Mouse (Mus musculus): ENCODE measurements at regions not wholly inside any gene's neighbourhood (a gene's known extent, or its start where the extent isn't known, plus 50 kb on each side); places are given as distances from the start of the nearest gene placed in this dataset.

GRCm38 (mm10) chr8:103261236-103261635 lies 475.8 kb upstream of the Cdh11 start:
- Histone ChIP-seq H3K4me1 (ENCODE audit: control insufficient read depth, insufficient read depth, low read length) (no peaks in the 10 kb centered on the region), H3K27ac (ENCODE audit: low read length) (no peak overlapping the region), H3K9ac (replicated peaks; ENCODE audit: low read depth, low read length) (no peak overlapping the region), H3K4me2 (replicated peaks; ENCODE audit: low read depth, low read length) (no peak overlapping the region), H3K4me3 (ENCODE audit: low read depth, low read length) (no peak overlapping the region), H3K9me3 (ENCODE audit: control insufficient read depth, low read depth, low read length) (no peaks in the 10 kb centered on the region), H3K27me3 (ENCODE audit: control insufficient read depth, insufficient read depth, low read length) (no peaks in the 10 kb centered on the region), H3K36me3 (ENCODE audit: control insufficient read depth, insufficient read depth, low read length) (no peaks in the 10 kb centered on the region)
- ATAC-seq (ENCODE audit: insufficient number of reproducible peaks, insufficient read depth, low FRiP score, low read depth) = no peak

- peaks cover 15% of the 10 kb centered on the region for H3K4me1 ChIP-seq (ENCODE audit: control insufficient read depth, insufficient read depth, low read length)
- no peak for ATAC-seq (ENCODE audit: insufficient number of reproducible peaks, insufficient read depth, low FRiP score, low read depth)
- H3K27ac ChIP-seq (ENCODE audit: low read length) = no peak overlapping the region
- no peak overlapping the region for H3K9ac ChIP-seq (replicated peaks; ENCODE audit: low read depth, low read length)
- WGBS = 68% methylated on average over 3 of the region's 3 CpGs
- no peaks in the 10 kb centered on the region for H3K9me3 ChIP-seq (ENCODE audit: control insufficient read depth, low read depth, low read length)
- no peaks in the 10 kb centered on the region for H3K36me3 ChIP-seq (ENCODE audit: control insufficient read depth, insufficient read depth, low read length)
- H3K27me3 ChIP-seq (ENCODE audit: control insufficient read depth, insufficient read depth, low read length) = no peaks in the 10 kb centered on the region
- H3K4me2 ChIP-seq (replicated peaks; ENCODE audit: low read depth, low read length) = no peak overlapping the region
- H3K4me3 ChIP-seq (ENCODE audit: low read depth, low read length) = no peak overlapping the region
Observed at GRCm38 (mm10) chr8:103270035-103270434, 484.6 kb upstream of the Cdh11 start.

GRCm38 (mm10) chr8:103270815-103271553 lies 485.5 kb upstream of the Cdh11 start:
- Histone ChIP-seq H3K9me3 (ENCODE audit: control insufficient read depth, low read depth, low read length) (no peaks in the 10 kb centered on the region), H3K4me1 (ENCODE audit: control insufficient read depth, insufficient read depth, low read length) (peaks cover 15% of the 10 kb centered on the region), H3K27me3 (ENCODE audit: control insufficient read depth, insufficient read depth, low read length) (no peaks in the 10 kb centered on the region), H3K4me3 (ENCODE audit: low read depth, low read length) (no peak overlapping the region), H3K36me3 (ENCODE audit: control insufficient read depth, insufficient read depth, low read length) (no peaks in the 10 kb centered on the region), H3K27ac (ENCODE audit: low read length) (no peak overlapping the region), H3K9ac (replicated peaks; ENCODE audit: low read depth, low read length) (no peak overlapping the region), H3K4me2 (replicated peaks; ENCODE audit: low read depth, low read length) (no peak overlapping the region)
- 58% methylated on average over 9 of the region's 9 CpGs for WGBS
- no peak for ATAC-seq (ENCODE audit: insufficient number of reproducible peaks, insufficient read depth, low FRiP score, low read depth)

- Histone ChIP-seq H3K4me3 (ENCODE audit: low read depth, low read length) (no peak overlapping the region), H3K4me1 (ENCODE audit: control insufficient read depth, insufficient read depth, low read length) (peaks cover 15% of the 10 kb centered on the region), H3K4me2 (replicated peaks; ENCODE audit: low read depth, low read length) (no peak overlapping the region), H3K9me3 (ENCODE audit: control insufficient read depth, low read depth, low read length) (no peaks in the 10 kb centered on the region), H3K36me3 (ENCODE audit: control insufficient read depth, insufficient read depth, low read length) (no peaks in the 10 kb centered on the region), H3K9ac (replicated peaks; ENCODE audit: low read depth, low read length) (no peak overlapping the region), H3K27ac (ENCODE audit: low read length) (peak overlapping the region; percentile 74; the same call in 1 of the 2 replicates), H3K27me3 (ENCODE audit: control insufficient read depth, insufficient read depth, low read length) (no peaks in the 10 kb centered on the region)
- ATAC-seq (ENCODE audit: insufficient number of reproducible peaks, insufficient read depth, low FRiP score, low read depth) = no peak
- WGBS = 24% methylated on average over 5 of the region's 5 CpGs
Observed at GRCm38 (mm10) chr8:103272305-103273079, 487.1 kb upstream of the Cdh11 start.

GRCm38 (mm10) chr8:103273476-103273875 lies 488.0 kb upstream of the Cdh11 start:
- WGBS = 88% methylated on average over 2 of the region's 2 CpGs
- H3K9me3 ChIP-seq (ENCODE audit: control insufficient read depth, low read depth, low read length) = no peaks in the 10 kb centered on the region
- no peak overlapping the region for H3K27ac ChIP-seq (ENCODE audit: low read length)
- H3K4me3 ChIP-seq (ENCODE audit: low read depth, low read length) = no peak overlapping the region
- H3K9ac ChIP-seq (replicated peaks; ENCODE audit: low read depth, low read length) = no peak overlapping the region
- H3K27me3 ChIP-seq (ENCODE audit: control insufficient read depth, insufficient read depth, low read length) = no peaks in the 10 kb centered on the region
- no peak for ATAC-seq (ENCODE audit: insufficient number of reproducible peaks, insufficient read depth, low FRiP score, low read depth)
- H3K36me3 ChIP-seq (ENCODE audit: control insufficient read depth, insufficient read depth, low read length) = no peaks in the 10 kb centered on the region
- no peak overlapping the region for H3K4me2 ChIP-seq (replicated peaks; ENCODE audit: low read depth, low read length)
- peaks cover 15% of the 10 kb centered on the region for H3K4me1 ChIP-seq (ENCODE audit: control insufficient read depth, insufficient read depth, low read length)

- H3K4me1 ChIP-seq (ENCODE audit: control insufficient read depth, insufficient read depth, low read length) = no peaks in the 10 kb centered on the region
- H3K36me3 ChIP-seq (ENCODE audit: control insufficient read depth, insufficient read depth, low read length) = no peaks in the 10 kb centered on the region
- 30% methylated on average over 1 of the region's 1 CpGs for whole genome bisulfite sequencing
- no peak overlapping the region for H3K4me3 ChIP-seq (ENCODE audit: low read depth, low read length)
- no peaks in the 10 kb centered on the region for H3K9me3 ChIP-seq (ENCODE audit: control insufficient read depth, low read depth, low read length)
- H3K4me2 ChIP-seq (replicated peaks; ENCODE audit: low read depth, low read length) = no peak overlapping the region
- ATAC-seq (ENCODE audit: insufficient number of reproducible peaks, insufficient read depth, low FRiP score, low read depth) = no peak
- H3K9ac ChIP-seq (replicated peaks; ENCODE audit: low read depth, low read length) = no peak overlapping the region
- H3K27me3 ChIP-seq (ENCODE audit: control insufficient read depth, insufficient read depth, low read length) = no peaks in the 10 kb centered on the region
- H3K27ac ChIP-seq (ENCODE audit: low read length) = no peak overlapping the region
Observed at GRCm38 (mm10) chr8:103281801-103282200, 496.4 kb upstream of the Cdh11 start.

GRCm38 (mm10) chr8:103288561-103288974 lies 503.1 kb upstream of the Cdh11 start:
- Histone ChIP-seq H3K27ac (ENCODE audit: low read length) (no peak overlapping the region), H3K4me3 (ENCODE audit: low read depth, low read length) (no peak overlapping the region), H3K4me1 (ENCODE audit: control insufficient read depth, insufficient read depth, low read length) (0 out of 2 replicates have a peak, but pooled peaks cover 4% of the 10 kb centered on the region), H3K36me3 (ENCODE audit: control insufficient read depth, insufficient read depth, low read length) (no peaks in the 10 kb centered on the region), H3K9ac (replicated peaks; ENCODE audit: low read depth, low read length) (no peak overlapping the region), H3K9me3 (ENCODE audit: control insufficient read depth, low read depth, low read length) (no peaks in the 10 kb centered on the region), H3K4me2 (replicated peaks; ENCODE audit: low read depth, low read length) (no peak overlapping the region), H3K27me3 (ENCODE audit: control insufficient read depth, insufficient read depth, low read length) (no peaks in the 10 kb centered on the region)
- 61% methylated on average over 12 of the region's 12 CpGs for WGBS
- ATAC-seq (ENCODE audit: insufficient number of reproducible peaks, insufficient read depth, low FRiP score, low read depth) = no peak

GRCm38 (mm10) chr8:103292896-103293295 lies 507.5 kb upstream of the Cdh11 start:
- Histone ChIP-seq H3K27ac (ENCODE audit: low read length) (no peak overlapping the region), H3K4me3 (ENCODE audit: low read depth, low read length) (no peak overlapping the region), H3K9me3 (ENCODE audit: control insufficient read depth, low read depth, low read length) (no peaks in the 10 kb centered on the region), H3K4me1 (ENCODE audit: control insufficient read depth, insufficient read depth, low read length) (0 out of 2 replicates have a peak, but pooled peaks cover 4% of the 10 kb centered on the region), H3K36me3 (ENCODE audit: control insufficient read depth, insufficient read depth, low read length) (no peaks in the 10 kb centered on the region), H3K9ac (replicated peaks; ENCODE audit: low read depth, low read length) (no peak overlapping the region), H3K4me2 (replicated peaks; ENCODE audit: low read depth, low read length) (no peak overlapping the region), H3K27me3 (ENCODE audit: control insufficient read depth, insufficient read depth, low read length) (no peaks in the 10 kb centered on the region)
- WGBS = 72% methylated on average over 2 of the region's 2 CpGs
- no peak for ATAC-seq (ENCODE audit: insufficient number of reproducible peaks, insufficient read depth, low FRiP score, low read depth)
